Mouse (Mus musculus) limb, embryonic 12.5 days (tissue): Measurements from ENCODE around the gene Olfr1457. TPM values are rescaled to one million over a fixed set of nuclear protein-coding genes. Genes with fewer than 3 reads are reported as not detected.

ENCODE experiments used
- ATAC-seq: fragments of 200-750 bp; cut with Nextera tagmentation; 2 replicates; pipeline ENCODE4 v1.8.0; 2017; ENCODE audit warnings: low read depth, moderate TSS enrichment; ENCODE audit not compliant: insufficient number of reproducible peaks, insufficient read depth, low FRiP score, low TSS enrichment
- H3K27ac ChIP-seq: fragments of 300-500 bp; sonication (generic); 2 replicates; pipeline ENCODE4 v1.5.1; 2016; ENCODE audit warnings: mild to moderate bottlenecking, moderate library complexity
- H3K27me3 ChIP-seq: fragments of 300-500 bp; sonication (generic); 2 replicates; pipeline ENCODE4 v1.6.1; 2016; ENCODE audit warnings: mild to moderate bottlenecking, moderate library complexity
- H3K36me3 ChIP-seq: fragments of 300-500 bp; sonication (generic); 2 replicates; pipeline ENCODE4 v1.6.1; 2016; ENCODE audit warnings: mild to moderate bottlenecking, moderate library complexity
- H3K4me1 ChIP-seq: fragments of 300-500 bp; sonication (generic); replicated peaks from 2 replicates; pipeline ENCODE4 v1.6.1; 2016
- H3K4me2 ChIP-seq: fragments of 300-500 bp; sonication (generic); 2 replicates; pipeline ENCODE4 v1.6.1; 2016; ENCODE audit warnings: mild to moderate bottlenecking, moderate library complexity
- H3K4me3 ChIP-seq: fragments of 300-500 bp; sonication (generic); replicated peaks from 2 replicates; pipeline ENCODE4 v1.5.1; 2016; ENCODE audit warnings: mild to moderate bottlenecking
- H3K9ac ChIP-seq: fragments of 300-500 bp; sonication (generic); replicated peaks from 2 replicates; pipeline ENCODE4 v1.6.1; 2016; ENCODE audit warnings: mild to moderate bottlenecking, moderate library complexity
- H3K9me3 ChIP-seq: fragments of 300-500 bp; sonication (generic); 2 replicates; pipeline ENCODE4 v1.6.1; 2016; ENCODE audit warnings: mild to moderate bottlenecking, moderate library complexity
- WGBS: fragments of 180-500 bp; shearing (Covaris S2); methylation state at CpG from one replicate; pipeline ENCODE4 v1.1.7; 2016; 5-methylcytosine and 5-hydroxymethylcytosine counted together
- polyA plus RNA-seq: library from polyadenylated mRNA; unstranded; fragments of >200 nt; fragmentation: Nextera tagmentation; extraction: Ambion mirVana; gene quantifications from 2 replicates; pipeline ENCODE4 v1.2.1, GENCODE M21; 2016

Olfr1457 gene
- polyA plus RNA-seq: not detected in 2 replicates

DNA sequence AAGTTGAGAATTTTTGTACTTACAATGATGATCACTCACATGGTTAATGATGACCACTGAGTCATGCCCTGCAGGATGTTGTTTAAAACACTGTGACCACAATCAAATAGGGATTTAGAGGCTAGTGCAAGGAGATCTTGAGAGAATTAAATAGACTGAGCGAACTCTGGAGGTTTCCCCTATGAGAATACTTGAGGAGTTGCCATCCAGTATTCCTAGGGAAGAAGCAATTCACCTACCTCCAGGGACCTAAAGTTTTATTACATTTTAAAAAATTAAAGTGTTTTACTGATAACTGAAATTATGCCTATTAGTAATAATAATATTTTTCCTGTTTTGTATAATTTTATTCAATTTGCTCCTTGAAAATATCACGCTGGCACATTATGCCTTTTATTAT is at the start of gene Olfr1457:
Gene Olfr1457 (minus strand): TSS at position 101 of the 400 bp plus-strand sequence.
- no peak for ATAC-seq
- H3K4me3 ChIP-seq: no peak within 1 kb of the TSS
- no peak within 1 kb of the TSS for H3K9ac ChIP-seq
- no peaks in the 10 kb centered on the region for H3K36me3 ChIP-seq
- H3K9me3 ChIP-seq: peaks cover 11% of the 10 kb centered on the region
- H3K27me3 ChIP-seq: no peaks in the 10 kb centered on the region
- no peak within 1 kb of the TSS for H3K4me2 ChIP-seq
- H3K4me1 ChIP-seq: no peaks in the 10 kb centered on the region
- 72% methylated on average over 2 of the region's 2 CpGs for WGBS
- no peak within 1 kb of the TSS for H3K27ac ChIP-seq

GRCm38 (mm10) chr19:13106675-13107074 is 9.0 kb upstream of the Olfr1457 start, which contains the start of gene Olfr1458:
Olfr1458 (minus strand) TSS chr19:13106775.
- Histone ChIP-seq H3K4me3 (no peak within 1 kb of the TSS), H3K27me3 (no peaks in the 10 kb centered on the region), H3K4me1 (no peaks in the 10 kb centered on the region), H3K4me2 (no peak within 1 kb of the TSS), H3K27ac (no peak within 1 kb of the TSS), H3K9me3 (peaks cover 27% of the 10 kb centered on the region), H3K36me3 (no peaks in the 10 kb centered on the region), H3K9ac (no peak within 1 kb of the TSS)
- 83% methylated on average over 3 of the region's 3 CpGs for WGBS
- no peak for ATAC-seq

DNA sequence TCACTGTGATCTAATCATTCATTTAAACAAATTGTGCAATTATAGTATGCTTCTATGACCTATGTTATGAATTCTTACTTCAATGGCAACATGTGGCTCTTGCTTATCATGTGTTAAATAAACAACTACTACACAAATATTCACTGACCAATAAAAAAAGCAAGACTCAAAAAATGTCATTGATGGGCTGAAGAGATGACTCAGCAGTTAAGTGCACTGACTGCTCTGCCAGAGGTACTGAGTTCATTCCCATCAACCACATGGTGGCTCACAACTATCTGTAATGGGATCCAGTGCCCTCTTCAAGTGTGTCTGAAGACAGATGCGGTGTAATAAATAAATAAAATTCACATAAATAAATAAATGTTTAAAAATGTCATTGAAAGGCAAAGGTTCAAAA is 3.8 kb downstream of the Olfr1457 start:
- peaks cover 21% of the 10 kb centered on the region for H3K9me3 ChIP-seq

DNA sequence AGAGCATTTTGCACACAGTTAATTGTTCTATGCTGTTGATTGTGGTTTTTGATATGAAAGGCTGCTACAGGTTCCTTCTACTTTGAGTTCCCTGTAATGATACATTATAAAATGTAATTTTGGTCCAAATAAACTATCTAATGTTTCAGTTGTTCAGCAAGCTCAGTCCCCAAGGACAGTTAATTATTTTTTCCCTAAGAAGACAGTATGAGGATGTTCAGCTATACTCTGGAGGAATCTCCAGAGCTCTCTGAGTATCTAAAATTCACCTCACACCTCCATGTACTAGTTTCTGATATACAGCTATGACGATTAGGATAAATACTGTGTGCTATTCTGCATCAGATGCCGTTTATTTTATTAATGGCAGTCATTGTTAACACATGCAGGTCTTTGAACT is 37.4 kb downstream of the Olfr1457 start, which contains the start of gene Olfr1454:
Gene Olfr1454 (plus strand): TSS at position 301 of the 400 bp plus-strand sequence.
- Histone ChIP-seq H3K27me3 (no peaks in the 10 kb centered on the region), H3K36me3 (no peaks in the 10 kb centered on the region), H3K27ac (no peak within 1 kb of the TSS), H3K9me3 (peaks cover 19% of the 10 kb centered on the region), H3K9ac (no peak within 1 kb of the TSS), H3K4me2 (no peak within 1 kb of the TSS), H3K4me3 (no peak within 1 kb of the TSS), H3K4me1 (no peaks in the 10 kb centered on the region)
- WGBS: 74% methylated on average over 2 of the region's 2 CpGs
- ATAC-seq: no peak

More for the DNA sequence above, 3.8 kb downstream of the Olfr1457 start:
- no peak overlapping the region for H3K4me2 ChIP-seq
- 85% methylated on average over 1 of the region's 1 CpGs for WGBS
- no peaks in the 10 kb centered on the region for H3K27me3 ChIP-seq
- no peak overlapping the region for H3K27ac ChIP-seq
- H3K36me3 ChIP-seq: no peaks in the 10 kb centered on the region
- no peak overlapping the region for H3K9ac ChIP-seq
- no peak for ATAC-seq
- H3K4me1 ChIP-seq: no peaks in the 10 kb centered on the region
- no peak overlapping the region for H3K4me3 ChIP-seq

Other genes with a start within 250 kb of the Olfr1457 start
- gene Olfr1444, start 240.6 kb downstream of the Olfr1457 start, polyA plus RNA-seq: not detected in 2 replicates
- gene Olfr1445, start 214.0 kb downstream of the Olfr1457 start, polyA plus RNA-seq: not detected in 2 replicates
- gene Olfr1446, start 204.4 kb downstream of the Olfr1457 start, polyA plus RNA-seq: not detected in 2 replicates
- gene Olfr1447, start 194.1 kb downstream of the Olfr1457 start, polyA plus RNA-seq: not detected in 2 replicates
- gene Olfr1448, start 173.5 kb downstream of the Olfr1457 start, polyA plus RNA-seq: not detected in 2 replicates
- not detected in 2 replicates for gene Olfr1449, start 167.1 kb downstream of the Olfr1457 start, polyA plus RNA-seq
- not detected in 2 replicates for gene Olfr1450, start 147.6 kb downstream of the Olfr1457 start, polyA plus RNA-seq
- gene Olfr1451, start 102.9 kb downstream of the Olfr1457 start, polyA plus RNA-seq: not detected in 2 replicates
- gene Olfr1453, start 69.6 kb downstream of the Olfr1457 start, polyA plus RNA-seq: not detected in 2 replicates
- gene Olfr1454, start 37.3 kb downstream of the Olfr1457 start, polyA plus RNA-seq: not detected in 2 replicates
- gene Olfr1458, start 8.9 kb upstream of the Olfr1457 start, polyA plus RNA-seq: not detected in 2 replicates
- gene Olfr1459, start 51.7 kb upstream of the Olfr1457 start, polyA plus RNA-seq: not detected in 2 replicates
- not detected in 2 replicates for gene Olfr1461, start 65.1 kb upstream of the Olfr1457 start, polyA plus RNA-seq
- not detected in 2 replicates for gene Olfr1462, start 87.8 kb upstream of the Olfr1457 start, polyA plus RNA-seq
- gene Olfr1463, start 133.4 kb upstream of the Olfr1457 start, polyA plus RNA-seq: not detected in 2 replicates
- not detected in 2 replicates for gene Olfr1465, start 217.7 kb upstream of the Olfr1457 start, polyA plus RNA-seq
- not detected in 2 replicates for gene Olfr1466, start 241.0 kb upstream of the Olfr1457 start, polyA plus RNA-seq